Mouse (Mus musculus) macrophage (primary cell): ENCODE results near the gene Phospho1. TPM values are rescaled to one million over a fixed set of nuclear protein-coding genes. Genes with fewer than 3 reads are reported as not detected.

Source experiments
- H3K27ac ChIP-seq: fragments of 350-480 bp; formaldehyde crosslinking; 2 replicates; pipeline ENCODE4 v1.9.0; 2021
- H3K36me3 ChIP-seq: fragments of 350-480 bp; formaldehyde crosslinking; 2 replicates; pipeline ENCODE4 v1.9.0; 2021; ENCODE audit errors: inconsistent target
- H3K4me3 ChIP-seq: fragments of 350-480 bp; formaldehyde crosslinking; 2 replicates; pipeline ENCODE4 v1.9.0; 2021; ENCODE audit errors: inconsistent target
- H3K79me2 ChIP-seq: fragments of 350-480 bp; formaldehyde crosslinking; 2 replicates; pipeline ENCODE4 v1.9.0; 2021; ENCODE audit errors: inconsistent target
- WGBS: methylation state at CpG from one replicate; pipeline ENCODE4 v1.1.7; 2026; ENCODE audit warnings: inconsistent platforms; ENCODE audit not compliant: missing documents; 5-methylcytosine and 5-hydroxymethylcytosine counted together
- polyA plus RNA-seq: library from polyadenylated mRNA; stranded (reverse); fragments of 250-400 nt; gene quantifications from 3 replicates; pipeline ENCODE4 v1.2.4, GENCODE M21; 2018; ENCODE audit warnings: inconsistent platforms

Phospho1 gene
- polyA plus RNA-seq, 1 experiment from 2014 or later = 10.9 TPM

- Histone ChIP-seq H3K36me3 (no peaks in the 10 kb centered on the region), H3K4me3 (no peak overlapping the region), H3K27ac (no peak overlapping the region), H3K79me2 (no peaks in the 10 kb centered on the region)
- 54% methylated on average over 3 of the region's 3 CpGs for WGBS
These were observed 1.3 kb downstream of the Phospho1 start for GRCm38 (mm10) chr11:95825625-95826024.

- H3K79me2 ChIP-seq = no peaks in the 10 kb centered on the region
- H3K4me3 ChIP-seq = no peak overlapping the region
- no peak overlapping the region for H3K27ac ChIP-seq
- no peaks in the 10 kb centered on the region for H3K36me3 ChIP-seq
- 55% methylated on average over 6 of the region's 6 CpGs for WGBS
These were observed 2.2 kb downstream of the Phospho1 start for GRCm38 (mm10) chr11:95826317-95827167.

- H3K4me3 ChIP-seq = no peak overlapping the region
- peaks cover 1% of the 10 kb centered on the region; the same call in 1 of the 2 replicates for H3K36me3 ChIP-seq
- H3K27ac ChIP-seq = no peak overlapping the region
- H3K79me2 ChIP-seq = no peaks in the 10 kb centered on the region
- WGBS = 6% methylated on average over 3 of the region's 3 CpGs
These were observed 2.8 kb downstream of the Phospho1 start for GRCm38 (mm10) chr11:95827168-95827447.

GRCm38 (mm10) chr11:95827464-95828085, 3.3 kb downstream of the Phospho1 start:
- no peak overlapping the region for H3K4me3 ChIP-seq
- H3K36me3 ChIP-seq = peaks cover 5% of the 10 kb centered on the region; the same call in 1 of the 2 replicates
- H3K27ac ChIP-seq = no peak overlapping the region
- no peaks in the 10 kb centered on the region for H3K79me2 ChIP-seq
- WGBS = 7% methylated on average over 3 of the region's 3 CpGs

DNA sequence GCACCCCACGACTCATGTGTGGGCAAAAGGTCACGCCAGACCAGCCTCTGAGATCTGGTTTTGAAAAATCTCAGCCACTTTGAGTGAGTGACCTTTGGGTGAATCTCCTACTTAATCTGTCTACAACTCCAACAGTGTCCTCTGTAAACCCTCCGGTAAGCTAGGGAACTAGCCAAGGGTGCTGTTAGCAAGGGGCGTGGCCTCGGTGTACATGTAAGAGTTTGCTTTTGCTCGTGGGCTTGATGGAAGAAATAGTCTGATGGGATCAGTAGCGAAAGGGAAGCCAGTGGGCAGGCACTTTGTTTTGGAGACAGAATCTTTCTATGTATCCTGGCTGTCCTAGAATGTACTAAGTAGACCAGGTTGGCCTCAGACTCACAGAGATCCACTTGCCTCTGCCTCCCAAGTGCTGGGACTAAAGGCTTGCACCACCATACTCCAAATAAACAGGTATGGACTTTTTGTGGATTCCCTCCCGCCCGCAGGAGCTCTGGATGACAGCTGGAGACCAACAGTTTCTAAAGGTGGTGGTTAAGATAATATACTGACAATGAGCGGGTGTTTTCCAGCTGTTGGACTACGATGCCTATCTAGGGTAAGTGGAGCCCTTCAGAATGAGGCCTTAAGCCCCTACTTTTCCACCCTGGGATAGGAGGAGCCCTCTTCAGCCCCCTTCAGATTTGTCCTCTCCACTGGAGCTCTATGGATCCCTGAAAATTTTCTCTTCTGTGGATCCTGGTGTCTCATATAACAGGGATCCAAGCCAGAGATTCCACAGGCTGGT, 4.1 kb downstream of the Phospho1 start:
- Histone ChIP-seq H3K27ac (no peak overlapping the region), H3K4me3 (no peak overlapping the region), H3K79me2 (no peaks in the 10 kb centered on the region), H3K36me3 (peaks cover 12% of the 10 kb centered on the region; the same call in 1 of the 2 replicates)
- 74% methylated on average over 11 of the region's 11 CpGs for WGBS

DNA sequence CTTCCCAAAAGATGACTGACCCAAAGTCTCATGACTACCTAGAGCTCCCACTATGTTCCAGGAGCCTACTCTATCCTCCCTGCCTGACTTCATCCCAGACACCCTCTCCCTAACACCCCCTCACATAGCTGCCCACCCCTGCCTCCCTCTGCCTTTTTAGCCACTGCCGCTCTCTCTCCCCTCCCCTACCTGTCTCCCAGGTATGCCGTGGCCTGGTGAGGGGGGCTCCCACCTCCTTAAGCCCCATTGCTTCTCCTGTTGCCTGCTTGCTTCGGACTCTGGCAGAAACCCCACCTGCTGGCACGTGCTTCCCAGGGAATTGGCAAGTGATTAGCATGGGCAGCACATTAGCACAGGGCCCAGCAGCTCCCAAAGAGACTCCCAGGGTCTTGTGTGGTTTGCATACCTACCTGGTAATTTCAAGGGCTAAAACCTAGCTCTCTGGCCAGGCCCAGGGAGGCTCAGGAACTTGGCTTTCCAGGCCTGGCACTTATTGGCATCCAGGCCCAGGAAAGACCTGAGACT, 5.3 kb downstream of the Phospho1 start:
- no peaks in the 10 kb centered on the region for H3K79me2 ChIP-seq

GRCm38 (mm10) chr11:95830411-95831275, 6.3 kb downstream of the Phospho1 start:
- no peak overlapping the region for H3K27ac ChIP-seq
- 12% methylated on average over 76 of the region's 80 CpGs for WGBS
- H3K4me3 ChIP-seq = peak overlapping the region; percentile 10; the same call in 1 of the 2 replicates
- no peaks in the 10 kb centered on the region for H3K79me2 ChIP-seq
- peaks cover 18% of the 10 kb centered on the region; the same call in 1 of the 2 replicates for H3K36me3 ChIP-seq

More for the DNA sequence above, 5.3 kb downstream of the Phospho1 start:
- WGBS = 66% methylated on average over 4 of the region's 4 CpGs
- H3K36me3 ChIP-seq = peaks cover 18% of the 10 kb centered on the region; the same call in 1 of the 2 replicates
- no peak overlapping the region for H3K27ac ChIP-seq
- H3K4me3 ChIP-seq = no peak overlapping the region

GRCm38 (mm10) chr11:95831276-95831619, 6.9 kb downstream of the Phospho1 start:
- H3K36me3 ChIP-seq = peaks cover 21% of the 10 kb centered on the region; the same call in 1 of the 2 replicates
- no peak overlapping the region for H3K27ac ChIP-seq
- WGBS = 21% methylated on average over 10 of the region's 10 CpGs

GRCm38 (mm10) chr11:95831641-95832040, 7.3 kb downstream of the Phospho1 start:
- H3K36me3 ChIP-seq = peaks cover 24% of the 10 kb centered on the region; the same call in 1 of the 2 replicates
- peaks cover 3% of the 10 kb centered on the region; the same call in 1 of the 2 replicates for H3K79me2 ChIP-seq
- no peak overlapping the region for H3K4me3 ChIP-seq
- 41% methylated on average over 9 of the region's 15 CpGs for WGBS
- H3K27ac ChIP-seq = no peak overlapping the region

More at GRCm38 (mm10) chr11:95831276-95831619, 6.9 kb downstream of the Phospho1 start:
- Histone ChIP-seq H3K4me3 (peak overlapping the region; percentile 10; the same call in 1 of the 2 replicates), H3K79me2 (no peaks in the 10 kb centered on the region; the same call in 1 of the 2 replicates)

- Histone ChIP-seq H3K36me3 (peaks cover 32% of the 10 kb centered on the region), H3K4me3 (no peak overlapping the region)
- 95% methylated on average over 18 of the region's 18 CpGs for WGBS
These were observed 8.1 kb downstream of the Phospho1 start for GRCm38 (mm10) chr11:95832129-95833005.

DNA sequence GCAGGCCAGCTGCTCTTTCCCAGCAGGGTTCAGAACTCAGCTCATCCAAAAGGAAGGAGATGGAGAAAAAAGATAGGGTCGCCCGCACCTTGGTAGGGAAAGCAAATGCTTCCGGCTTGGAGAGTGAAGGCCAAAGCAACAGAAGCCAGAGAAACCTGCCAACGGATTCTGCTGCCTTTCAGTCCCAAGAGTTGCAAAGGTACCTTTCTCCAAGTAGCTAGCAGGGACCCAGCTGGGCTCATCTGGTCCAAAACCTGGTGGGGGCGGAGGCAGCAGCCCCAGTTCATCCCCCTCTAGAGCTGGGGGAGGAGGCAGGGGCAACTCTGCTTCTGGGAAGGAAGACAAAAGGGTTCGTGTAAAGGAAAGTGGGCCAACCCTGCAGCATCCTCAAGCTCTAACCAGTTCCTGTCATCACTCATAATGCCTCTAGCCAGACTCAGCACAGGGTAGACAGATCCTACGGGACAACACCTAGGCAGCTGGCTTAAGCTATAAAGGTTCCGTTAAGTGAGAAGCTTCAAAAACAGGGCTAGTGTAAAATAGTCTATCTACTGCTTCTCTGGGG, 8.8 kb downstream of the Phospho1 start:
- Histone ChIP-seq H3K79me2 (peaks cover 18% of the 10 kb centered on the region; the same call in 1 of the 2 replicates), H3K4me3 (no peak overlapping the region), H3K27ac (no peak overlapping the region), H3K36me3 (peaks cover 34% of the 10 kb centered on the region)
- 95% methylated on average over 8 of the region's 8 CpGs for WGBS

More at GRCm38 (mm10) chr11:95832129-95833005, 8.1 kb downstream of the Phospho1 start:
- no peak overlapping the region for H3K27ac ChIP-seq
- peaks cover 11% of the 10 kb centered on the region; the same call in 1 of the 2 replicates for H3K79me2 ChIP-seq

- 58% methylated on average over 18 of the region's 18 CpGs for WGBS
These were observed 9.4 kb downstream of the Phospho1 start for GRCm38 (mm10) chr11:95833631-95834142.

More at GRCm38 (mm10) chr11:95833631-95834142, 9.4 kb downstream of the Phospho1 start:
- Histone ChIP-seq H3K36me3 (peaks cover 34% of the 10 kb centered on the region), H3K4me3 (no peak overlapping the region), H3K27ac (peak overlapping the region; percentile 72), H3K79me2 (peaks cover 24% of the 10 kb centered on the region; the same call in 1 of the 2 replicates)
